Mouse (Mus musculus): ENCODE measurements at regions not wholly inside any gene's neighbourhood (a gene's known extent, or its start where the extent isn't known, plus 50 kb on each side); places are given as distances from the start of the nearest gene placed in this dataset.
A peak's percentile ranks its signal among the peaks of the same experiment; 100 is the strongest.
"Not testable (repeated sequence)": the region's sequence is repeated elsewhere in the genome, so short reads cannot be mapped to it uniquely, and the experiment has no call there.

GRCm38 (mm10) chr8:8969112-8969950 lies 279.0 kb upstream of the Arglu1 start:
- H3K27ac ChIP-seq = 0 out of 2 replicates have a peak overlapping the region, but pooled peaks have one; percentile 15
- H3K4me3 ChIP-seq = no peak overlapping the region
- 65% methylated on average over 21 of the region's 21 CpGs for WGBS
- H3K9ac ChIP-seq = no peak overlapping the region
- H3K36me3 ChIP-seq = no peaks in the 10 kb centered on the region
- H3K4me2 ChIP-seq (replicated peaks) = peak overlapping the region; percentile 21; the same call in 1 of the 2 replicates
- H3K4me1 ChIP-seq = peaks cover 12% of the 10 kb centered on the region
- H3K9me3 ChIP-seq = no peaks in the 10 kb centered on the region
- H3K27me3 ChIP-seq = no peaks in the 10 kb centered on the region
- ATAC-seq (ENCODE audit: low FRiP score, low read depth) = peak; percentile 68

- no peaks in the 10 kb centered on the region for H3K27me3 ChIP-seq
- H3K9me3 ChIP-seq = no peaks in the 10 kb centered on the region
- no peak overlapping the region for H3K27ac ChIP-seq
- H3K4me2 ChIP-seq (replicated peaks) = no peak overlapping the region
- 85% methylated on average over 1 of the region's 1 CpGs for WGBS
- H3K36me3 ChIP-seq = no peaks in the 10 kb centered on the region
- peaks cover 12% of the 10 kb centered on the region for H3K4me1 ChIP-seq
- no peak overlapping the region for H3K9ac ChIP-seq
- no peak overlapping the region for H3K4me3 ChIP-seq
- no peak for ATAC-seq (ENCODE audit: low FRiP score, low read depth)
Observed at GRCm38 (mm10) chr8:8966658-8967048, 276.3 kb upstream of the Arglu1 start.

DNA sequence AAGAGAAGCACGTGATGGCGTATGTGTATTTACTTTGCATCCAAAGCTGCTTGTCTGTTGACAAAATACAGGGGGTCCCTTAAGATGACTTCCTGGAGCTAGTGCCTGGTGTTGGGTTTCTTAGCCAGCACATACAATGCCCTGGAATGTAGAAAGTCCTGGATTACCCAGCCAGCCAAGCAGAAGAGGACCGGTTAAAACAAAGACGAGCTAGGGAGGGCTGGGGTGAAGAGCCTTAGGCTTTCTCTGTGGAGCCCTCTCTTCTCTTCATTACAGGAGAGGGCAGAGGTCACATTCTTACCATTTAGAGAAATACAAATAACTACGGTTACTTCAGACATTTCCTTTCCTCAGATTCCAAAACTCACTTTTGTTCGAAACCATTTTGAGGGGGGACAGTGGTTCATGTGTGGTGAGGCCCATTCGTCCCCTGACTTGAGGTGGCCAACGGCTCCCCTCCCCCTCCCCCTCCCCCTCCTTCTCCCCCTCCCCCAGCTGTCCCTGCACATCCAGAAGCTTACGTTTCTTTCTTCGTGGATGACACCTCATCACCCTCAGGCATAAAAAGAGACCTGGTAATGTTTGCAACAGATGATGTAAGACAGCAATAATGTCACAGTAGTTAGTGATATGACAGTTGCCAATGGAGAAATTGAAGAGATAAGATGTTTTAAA lies 275.8 kb upstream of the Arglu1 start:
- no peak for ATAC-seq (ENCODE audit: low FRiP score, low read depth)
- H3K36me3 ChIP-seq = no peaks in the 10 kb centered on the region
- H3K4me3 ChIP-seq = no peak overlapping the region
- H3K9ac ChIP-seq = no peak overlapping the region
- no peaks in the 10 kb centered on the region for H3K9me3 ChIP-seq
- H3K27me3 ChIP-seq = no peaks in the 10 kb centered on the region
- WGBS = 47% methylated on average over 10 of the region's 10 CpGs
- H3K4me2 ChIP-seq (replicated peaks) = no peak overlapping the region
- no peak overlapping the region for H3K27ac ChIP-seq
- peaks cover 12% of the 10 kb centered on the region for H3K4me1 ChIP-seq

DNA sequence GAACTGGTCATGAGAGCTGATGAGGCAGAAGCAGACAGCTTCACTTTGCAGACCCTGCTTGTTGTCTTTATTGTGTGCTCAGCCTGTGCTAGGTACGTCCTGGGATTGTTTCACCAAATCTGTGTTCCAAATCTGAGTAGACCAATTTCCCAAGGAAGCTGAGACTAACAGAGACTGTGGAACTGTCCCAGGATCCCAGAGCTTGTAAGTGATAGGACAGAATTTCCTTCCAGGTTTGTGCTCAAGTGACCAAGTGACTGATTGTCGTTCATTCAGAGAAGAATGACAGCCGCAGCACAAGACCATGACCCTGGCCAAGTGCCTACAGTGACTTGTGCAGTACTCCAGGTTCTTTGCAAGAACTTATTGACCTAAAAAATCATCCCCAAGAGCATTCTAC lies 269.9 kb upstream of the Arglu1 start:
- no peak for ATAC-seq (ENCODE audit: low FRiP score, low read depth)
- Histone ChIP-seq H3K9me3 (no peaks in the 10 kb centered on the region), H3K27ac (no peak overlapping the region), H3K36me3 (no peaks in the 10 kb centered on the region), H3K4me2 (replicated peaks) (no peak overlapping the region), H3K27me3 (no peaks in the 10 kb centered on the region), H3K4me1 (no peaks in the 10 kb centered on the region), H3K9ac (no peak overlapping the region), H3K4me3 (no peak overlapping the region)
- 89% methylated on average over 3 of the region's 3 CpGs for WGBS

- H3K27ac ChIP-seq = no peak overlapping the region
- no peaks in the 10 kb centered on the region for H3K27me3 ChIP-seq
- no peak overlapping the region for H3K9ac ChIP-seq
- H3K36me3 ChIP-seq = no peaks in the 10 kb centered on the region
- no peaks in the 10 kb centered on the region for H3K4me1 ChIP-seq
- no peak overlapping the region for H3K4me3 ChIP-seq
- WGBS = 69% methylated on average over 1 of the region's 1 CpGs
- ATAC-seq (ENCODE audit: low FRiP score, low read depth) = no peak
- no peak overlapping the region for H3K4me2 ChIP-seq (replicated peaks)
- H3K9me3 ChIP-seq = no peaks in the 10 kb centered on the region
Observed at GRCm38 (mm10) chr8:8959787-8960093, 269.4 kb upstream of the Arglu1 start.

DNA sequence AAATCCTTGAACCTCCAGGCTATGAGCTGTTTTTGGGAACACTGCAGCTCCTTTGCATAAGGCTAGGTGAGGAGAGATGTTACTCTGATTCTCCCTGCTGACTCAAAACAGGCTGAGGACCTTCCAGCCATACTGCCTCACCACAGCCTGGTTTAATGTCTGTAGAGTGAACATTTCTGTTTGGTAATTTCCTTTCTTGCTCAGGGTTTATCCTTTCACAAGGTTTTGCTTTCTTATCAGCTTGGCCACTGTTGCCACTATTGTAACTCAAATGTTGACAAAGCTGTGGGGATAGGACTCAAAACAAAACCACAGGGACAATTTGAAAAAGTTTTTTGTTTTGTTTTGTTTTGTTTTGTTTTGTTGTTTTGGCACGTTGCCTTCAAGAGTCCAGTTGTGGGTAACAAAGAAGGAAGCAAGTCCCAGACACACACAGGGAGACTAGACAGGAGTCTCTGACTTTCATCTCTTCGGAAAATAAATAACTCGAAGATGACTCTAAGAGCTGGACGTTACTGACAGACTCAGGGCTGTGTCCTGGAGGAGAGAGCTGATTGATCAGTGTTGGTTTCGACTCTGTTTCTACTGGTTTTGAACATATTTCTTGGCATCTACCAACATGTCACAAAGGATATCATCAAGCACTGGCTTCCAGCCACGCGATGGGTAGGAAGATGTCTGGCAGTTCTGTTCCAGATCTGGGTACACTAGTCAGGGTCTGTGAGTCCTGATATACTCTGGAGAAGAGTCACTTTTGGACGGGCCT lies 268.9 kb upstream of the Arglu1 start:
- Histone ChIP-seq H3K4me3 (no peak overlapping the region), H3K9me3 (no peaks in the 10 kb centered on the region), H3K4me2 (replicated peaks) (no peak overlapping the region), H3K27me3 (no peaks in the 10 kb centered on the region), H3K9ac (no peak overlapping the region), H3K27ac (no peak overlapping the region), H3K4me1 (no peaks in the 10 kb centered on the region), H3K36me3 (no peaks in the 10 kb centered on the region)
- no peak for ATAC-seq (ENCODE audit: low FRiP score, low read depth)
- WGBS = 80% methylated on average over 8 of the region's 8 CpGs

DNA sequence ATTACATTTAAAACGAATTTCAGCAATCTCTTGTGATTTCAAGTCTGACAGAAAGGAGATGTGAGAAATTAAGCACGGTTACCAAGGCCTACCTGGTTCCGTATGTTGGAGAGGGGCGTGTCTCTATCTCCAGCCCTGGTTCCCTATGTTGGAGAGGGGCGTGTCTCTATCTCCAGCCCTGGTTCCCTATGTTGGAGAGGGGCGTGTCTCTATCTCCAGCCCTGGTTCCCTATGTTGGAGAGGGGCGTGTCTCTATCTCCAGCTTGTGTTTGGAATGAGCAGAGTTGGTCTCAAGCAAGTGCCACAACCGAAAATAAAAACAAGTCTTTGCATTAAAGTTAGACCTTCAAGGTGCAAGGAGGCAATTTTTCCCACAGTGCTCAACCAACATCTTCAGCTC lies 267.8 kb upstream of the Arglu1 start:
- H3K27ac ChIP-seq; H3K4me2 ChIP-seq (replicated peaks); H3K27me3 ChIP-seq; H3K36me3 ChIP-seq; H3K9me3 ChIP-seq; H3K9ac ChIP-seq; H3K4me3 ChIP-seq; ATAC-seq (ENCODE audit: low FRiP score, low read depth); H3K4me1 ChIP-seq: not testable (repeated sequence)
- 79% methylated on average over 8 of the region's 8 CpGs for WGBS

DNA sequence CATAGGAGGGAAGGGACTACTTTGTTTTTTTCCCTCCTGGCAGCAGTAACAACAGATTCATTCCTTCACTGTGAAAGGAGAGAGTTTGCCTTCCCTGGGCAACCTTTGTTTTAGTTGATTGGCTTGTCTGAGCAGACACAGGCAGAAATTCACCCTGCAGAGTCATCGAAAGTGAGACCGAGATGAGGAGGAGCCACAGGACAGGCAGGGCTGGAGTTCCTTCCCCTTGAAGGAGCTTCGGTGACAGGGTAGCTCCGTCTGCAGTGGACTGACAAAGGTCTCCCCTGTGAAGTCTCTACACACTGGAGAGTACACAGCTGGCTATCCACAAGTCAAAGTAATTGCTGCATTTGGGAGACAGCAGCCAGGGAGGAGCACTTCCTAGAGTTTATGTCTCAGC lies 261.9 kb upstream of the Arglu1 start:
- H3K4me3 ChIP-seq = no peak overlapping the region
- H3K9ac ChIP-seq = no peak overlapping the region
- no peak overlapping the region for H3K4me2 ChIP-seq (replicated peaks)
- no peaks in the 10 kb centered on the region for H3K9me3 ChIP-seq
- H3K27ac ChIP-seq = no peak overlapping the region
- ATAC-seq (ENCODE audit: low FRiP score, low read depth) = no peak
- H3K27me3 ChIP-seq = no peaks in the 10 kb centered on the region
- H3K36me3 ChIP-seq = no peaks in the 10 kb centered on the region
- WGBS = 41% methylated on average over 4 of the region's 4 CpGs
- peaks cover 12% of the 10 kb centered on the region; the same call in 1 of the 2 replicates for H3K4me1 ChIP-seq

DNA sequence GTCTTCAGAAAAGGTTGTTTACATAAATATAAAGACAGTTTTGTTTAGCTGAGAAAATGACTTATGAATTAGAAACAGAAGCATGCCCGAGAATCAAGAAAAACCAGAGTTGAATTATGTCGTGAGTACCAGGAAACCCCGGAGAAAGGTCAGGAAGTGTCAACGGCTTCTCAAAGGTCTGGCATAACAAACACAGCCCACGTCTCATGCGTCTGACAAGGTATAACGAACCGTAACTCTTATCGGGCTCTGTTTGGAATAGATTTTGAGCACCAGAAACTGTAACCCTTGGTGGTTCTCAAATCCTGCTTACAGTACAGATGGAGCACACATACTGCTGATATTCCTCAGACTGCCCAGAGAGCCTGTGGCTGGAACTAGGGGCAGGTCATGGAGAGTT lies 260.9 kb upstream of the Arglu1 start:
- H3K36me3 ChIP-seq = no peaks in the 10 kb centered on the region
- H3K4me3 ChIP-seq = no peak overlapping the region
- H3K27ac ChIP-seq = no peak overlapping the region
- H3K4me2 ChIP-seq (replicated peaks) = no peak overlapping the region
- no peak for ATAC-seq (ENCODE audit: low FRiP score, low read depth)
- H3K4me1 ChIP-seq = peaks cover 12% of the 10 kb centered on the region; the same call in 1 of the 2 replicates
- no peaks in the 10 kb centered on the region for H3K27me3 ChIP-seq
- no peaks in the 10 kb centered on the region for H3K9me3 ChIP-seq
- H3K9ac ChIP-seq = no peak overlapping the region
- 19% methylated on average over 9 of the region's 9 CpGs for WGBS

GRCm38 (mm10) chr8:8947516-8948161 lies 257.3 kb upstream of the Arglu1 start:
- ATAC-seq (ENCODE audit: low FRiP score, low read depth) = no peak; the same call in 1 of the 2 replicates

DNA sequence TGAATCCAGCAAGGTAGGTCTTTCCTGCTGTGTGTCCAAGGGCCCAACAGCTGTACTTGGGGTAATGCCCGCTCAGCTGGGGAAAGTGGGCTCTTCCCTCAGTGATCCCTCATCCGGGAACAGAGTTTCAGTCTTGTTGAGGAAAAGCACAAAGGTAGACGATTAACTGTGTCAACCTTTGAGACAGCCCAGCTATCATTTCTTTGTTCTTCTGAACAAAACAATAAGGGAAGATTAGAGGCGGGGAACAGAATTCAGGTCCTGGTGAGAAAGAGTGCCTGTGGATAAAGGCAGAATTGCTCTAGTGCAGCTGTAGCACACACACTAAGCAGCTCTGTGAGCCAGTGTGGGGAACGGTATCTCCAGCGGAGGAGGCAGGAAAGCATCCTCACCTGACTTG lies 252.7 kb upstream of the Arglu1 start:
- H3K9me3 ChIP-seq = no peaks in the 10 kb centered on the region
- peaks cover 8% of the 10 kb centered on the region; the same call in 1 of the 2 replicates for H3K4me1 ChIP-seq
- 84% methylated on average over 6 of the region's 6 CpGs for WGBS
- H3K36me3 ChIP-seq = no peaks in the 10 kb centered on the region
- no peak overlapping the region for H3K9ac ChIP-seq
- H3K4me2 ChIP-seq (replicated peaks) = no peak overlapping the region
- H3K27ac ChIP-seq = no peak overlapping the region
- H3K27me3 ChIP-seq = no peaks in the 10 kb centered on the region
- no peak for ATAC-seq (ENCODE audit: low FRiP score, low read depth)
- no peak overlapping the region for H3K4me3 ChIP-seq

More at GRCm38 (mm10) chr8:8947516-8948161, 257.3 kb upstream of the Arglu1 start:
- Histone ChIP-seq H3K27me3 (no peaks in the 10 kb centered on the region), H3K9me3 (no peaks in the 10 kb centered on the region), H3K4me3 (no peak overlapping the region), H3K4me2 (replicated peaks) (no peak overlapping the region), H3K36me3 (no peaks in the 10 kb centered on the region), H3K27ac (no peak overlapping the region), H3K9ac (no peak overlapping the region), H3K4me1 (peaks cover 12% of the 10 kb centered on the region; the same call in 1 of the 2 replicates)
- 14% methylated on average over 7 of the region's 7 CpGs for WGBS

- no peak for ATAC-seq (ENCODE audit: low FRiP score, low read depth)
- H3K36me3 ChIP-seq = no peaks in the 10 kb centered on the region
- 86% methylated on average over 4 of the region's 4 CpGs for WGBS
- no peaks in the 10 kb centered on the region for H3K27me3 ChIP-seq
- H3K4me1 ChIP-seq = peaks cover 6% of the 10 kb centered on the region
- no peak overlapping the region for H3K27ac ChIP-seq
- H3K4me2 ChIP-seq (replicated peaks) = no peak overlapping the region
- no peak overlapping the region for H3K9ac ChIP-seq
- no peak overlapping the region for H3K4me3 ChIP-seq
- H3K9me3 ChIP-seq = no peaks in the 10 kb centered on the region
Observed at GRCm38 (mm10) chr8:8940899-8941298, 250.6 kb upstream of the Arglu1 start.

All from limb, embryonic 13.5 days (tissue).